Mouse (Mus musculus) brain, adult 2 months (tissue): ENCODE measurements at regions not wholly inside any gene's neighbourhood (a gene's known extent, or its start where the extent isn't known, plus 50 kb on each side); places are given as distances from the start of the nearest gene placed in this dataset.
A peak's percentile ranks its signal among the peaks of the same experiment; 100 is the strongest.

Experiments
- DNase-seq: peaks from one replicate; pipeline ENCODE4 v3.0.0; 2011; ENCODE audit warnings: low read depth, low spot score

- no peak for DNase-seq
Observed at GRCm38 (mm10) chr6:43914741-43915140, 248.7 kb upstream of the Tpk1 start.

- no peak for DNase-seq
Observed at GRCm38 (mm10) chr6:43885992-43886391, 219.9 kb upstream of the Tpk1 start.

GRCm38 (mm10) chr6:43876711-43877110 is 210.6 kb upstream of the Tpk1 start:
- peak; percentile 78 for DNase-seq

GRCm38 (mm10) chr6:43859406-43859805 is 193.3 kb upstream of the Tpk1 start:
- DNase-seq = peak; percentile 21

- DNase-seq = no peak
Observed at GRCm38 (mm10) chr6:43857046-43857445, 191.0 kb upstream of the Tpk1 start.

GRCm38 (mm10) chr6:43853461-43853860 is 187.4 kb upstream of the Tpk1 start:
- DNase-seq = no peak

GRCm38 (mm10) chr6:43851306-43851705 is 185.2 kb upstream of the Tpk1 start:
- no peak for DNase-seq

GRCm38 (mm10) chr6:43838960-43839359 is 172.9 kb upstream of the Tpk1 start:
- DNase-seq = no peak

GRCm38 (mm10) chr6:43829903-43830302 is 163.8 kb upstream of the Tpk1 start:
- DNase-seq = no peak
